Mouse (Mus musculus): Measurements from ENCODE around the gene Ak5.

Gene Ak5

GRCm38 (mm10) chr3:152428925-152429324 is 239.2 kb downstream of the Ak5 start:
- no peak for DNase-seq (ENCODE audit: low spot score)

All from testis, postnatal 14 days (tissue).